Mouse (Mus musculus): ENCODE measurements around the gene Lsm5. TPM values are rescaled to one million over a fixed set of nuclear protein-coding genes. Genes with fewer than 3 reads are reported as not detected.

The Lsm5 gene
- total RNA-seq (2022): 10 to 100 TPM in 3 of 4 experiments, 1 to 10 TPM in 1; 9.1 to 21.3 (median 14.2) TPM

DNA sequence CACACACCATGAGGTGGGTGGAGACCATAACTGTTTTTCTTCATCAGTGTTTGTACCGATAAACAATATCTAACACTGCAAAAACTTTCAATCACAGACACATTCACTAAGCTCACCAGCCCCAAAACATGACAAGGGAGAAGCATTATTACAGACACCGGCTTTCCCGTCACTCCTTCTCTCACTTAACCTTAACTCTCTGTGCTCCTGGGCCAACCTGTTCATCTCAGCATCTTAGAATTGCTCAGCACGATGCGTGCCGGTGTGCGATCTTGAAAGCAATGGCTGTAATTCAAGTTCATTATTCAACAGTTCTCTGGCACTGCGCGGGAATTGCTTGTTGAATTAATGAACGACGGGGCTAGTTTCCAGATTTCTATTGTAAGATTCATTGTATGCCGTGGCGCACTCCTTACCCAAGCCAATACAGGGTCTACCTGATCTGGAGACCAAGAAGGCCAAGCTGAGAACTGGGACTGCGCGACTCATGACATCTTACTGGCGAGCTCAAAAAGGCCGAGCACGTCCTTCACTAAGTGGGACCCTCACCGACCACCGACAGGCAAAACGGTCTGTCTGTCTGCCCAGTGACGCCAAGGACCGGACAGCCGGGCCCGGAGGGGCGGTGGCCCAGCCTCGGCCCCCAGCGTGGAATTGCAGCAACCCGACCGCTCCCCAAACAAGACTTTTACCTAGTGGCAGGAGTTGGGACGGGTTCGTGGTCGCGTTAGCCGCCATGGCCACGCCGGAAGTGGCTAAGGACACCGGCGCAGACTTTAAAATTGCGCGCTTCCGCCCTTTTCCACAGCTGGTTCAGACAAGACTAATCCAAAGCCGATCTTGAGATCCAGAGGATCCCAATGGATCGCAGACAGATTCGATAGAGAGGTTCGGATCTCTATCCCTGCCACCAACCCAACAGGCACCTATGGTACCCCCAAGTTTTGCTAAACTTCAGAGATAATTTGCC lies at the start of gene Lsm5:
Gene Lsm5 (minus strand): TSS at position 780 of the 970 bp plus-strand sequence.
- DNase-seq (ENCODE audit: low spot score in 2 of 2): peak; percentile 77 to 83

DNA sequence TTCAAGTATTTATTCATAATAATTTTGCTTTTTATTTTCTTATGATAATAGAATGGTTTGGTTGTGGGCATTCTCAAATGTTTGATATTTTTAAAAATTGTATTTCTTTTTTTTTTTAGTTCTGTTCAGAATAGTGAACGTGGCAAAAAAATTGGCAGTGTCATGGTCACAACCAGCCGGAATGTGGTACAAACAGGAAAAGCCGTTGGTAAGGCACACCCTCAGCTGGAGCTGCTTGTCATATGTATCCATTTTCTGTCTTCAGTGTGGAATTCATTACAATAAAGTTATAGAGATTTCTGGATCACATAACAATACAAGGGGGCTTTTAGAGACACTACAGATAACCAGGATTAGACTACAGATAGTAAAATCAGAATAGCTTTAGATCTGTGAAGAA lies 49.2 kb upstream of the Lsm5 start:
- DNase-seq (ENCODE audit: low spot score in 2 of 2): no peak

DNA sequence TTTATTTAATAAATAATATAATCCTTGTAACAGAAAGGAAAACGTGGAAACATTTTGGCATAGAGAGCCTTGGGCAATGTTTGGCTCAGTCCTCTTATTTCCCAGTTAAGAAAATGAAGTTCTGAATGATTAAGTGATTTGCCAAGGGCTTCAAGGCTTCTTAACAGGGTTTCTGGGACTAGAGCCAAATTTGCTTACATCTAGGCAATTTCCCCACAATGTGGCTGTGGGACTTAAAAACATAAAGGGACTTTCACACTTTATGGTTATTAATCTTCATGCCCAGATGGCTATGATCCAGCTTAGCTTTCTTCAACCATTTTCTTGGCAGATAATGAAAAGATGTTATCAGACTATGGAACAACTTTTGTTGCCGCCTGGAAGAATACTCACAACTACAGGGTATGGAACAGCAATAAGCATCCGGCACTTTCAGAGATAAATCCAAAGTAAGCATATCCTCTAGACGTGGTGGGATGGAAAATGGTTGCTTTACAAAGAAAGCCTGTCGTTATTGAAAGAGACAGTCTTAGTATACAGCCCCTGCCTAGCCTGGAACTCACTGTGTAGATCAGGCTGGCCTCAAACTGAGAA lies 41.5 kb upstream of the Lsm5 start:
- no peak for DNase-seq (ENCODE audit: low spot score in 2 of 2)

DNA sequence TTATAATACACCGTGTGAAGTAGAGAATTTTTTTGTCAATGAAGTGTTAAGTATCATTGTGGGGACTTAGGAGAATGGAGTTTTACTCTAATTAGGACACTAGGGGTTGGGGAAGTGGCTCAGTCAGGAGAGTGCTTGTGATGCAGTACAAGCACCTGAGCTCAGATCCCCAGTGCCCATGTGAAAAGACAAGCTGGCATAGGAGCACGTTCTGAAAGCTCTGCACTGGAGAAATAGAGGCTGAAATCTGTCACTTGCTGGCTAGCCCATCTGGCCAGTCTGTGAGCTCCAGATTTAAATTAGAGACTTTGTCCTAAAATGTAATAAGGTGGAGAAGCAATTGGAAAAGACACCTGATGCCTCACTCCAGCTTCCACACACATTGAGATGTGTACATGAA lies 28.0 kb upstream of the Lsm5 start:
- DNase-seq (ENCODE audit: low spot score in 2 of 2): no peak

DNA sequence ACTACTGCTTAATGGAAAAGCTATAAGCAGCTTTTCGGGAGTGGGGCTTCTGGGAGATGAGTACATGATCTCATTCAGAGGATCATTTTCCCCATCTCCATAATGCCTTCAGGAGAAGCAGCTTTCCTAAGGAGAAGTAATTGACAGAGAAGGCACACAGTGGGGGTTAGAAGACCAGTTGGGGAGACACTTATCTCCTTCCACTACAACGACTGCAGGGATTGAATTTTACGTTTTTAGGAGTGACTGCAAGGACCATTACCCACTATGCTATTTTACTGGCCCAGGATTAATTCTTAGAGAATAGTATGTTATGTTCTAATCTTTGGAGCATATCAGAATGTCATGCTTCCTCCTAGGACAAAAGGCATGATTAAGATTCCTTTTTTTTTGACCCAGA lies 16.4 kb upstream of the Lsm5 start:
- DNase-seq (ENCODE audit: low spot score in 2 of 2): no peak

DNA sequence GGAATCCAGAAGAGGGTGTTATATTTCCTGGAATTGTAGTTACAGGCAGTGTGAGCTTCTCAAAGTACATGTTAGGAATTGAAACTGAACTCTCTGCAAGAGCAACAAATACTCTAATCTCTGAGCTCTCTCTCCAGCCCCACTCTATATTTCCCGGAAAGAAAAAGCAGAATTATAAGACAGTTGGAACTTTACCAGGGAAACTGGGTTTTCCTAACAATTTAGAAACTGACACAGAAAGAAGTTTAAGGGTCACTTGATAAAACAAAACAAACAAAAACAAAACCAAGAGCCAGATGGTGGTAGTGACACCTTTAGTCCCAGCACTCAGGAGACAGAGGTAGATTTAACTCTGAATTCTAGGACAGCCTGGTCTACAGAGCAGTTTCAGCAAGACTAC lies 14.6 kb upstream of the Lsm5 start:
- DNase-seq (ENCODE audit: low spot score in 2 of 2): no peak

DNA sequence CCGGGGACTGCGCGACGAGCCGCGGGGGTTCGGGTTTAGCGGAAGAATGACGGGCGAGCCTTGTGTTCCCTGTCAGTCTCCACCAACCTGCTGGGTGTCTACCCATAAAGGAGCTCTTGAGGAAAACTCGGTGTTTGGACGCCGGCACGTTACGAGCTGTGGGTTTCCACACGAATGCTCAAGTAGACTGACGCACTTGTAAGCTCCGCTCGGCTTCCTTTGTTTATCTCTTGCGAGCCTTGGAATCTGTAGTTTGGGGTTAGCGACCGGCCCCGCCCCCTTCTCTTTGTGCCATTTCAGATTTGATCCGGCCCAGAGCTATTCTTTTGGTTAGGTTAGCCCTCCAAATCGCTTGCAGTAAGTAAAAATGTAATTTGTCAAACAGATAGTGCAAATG lies 10.8 kb upstream of the Lsm5 start:
- DNase-seq (ENCODE audit: low spot score in 2 of 2): no peak

DNA sequence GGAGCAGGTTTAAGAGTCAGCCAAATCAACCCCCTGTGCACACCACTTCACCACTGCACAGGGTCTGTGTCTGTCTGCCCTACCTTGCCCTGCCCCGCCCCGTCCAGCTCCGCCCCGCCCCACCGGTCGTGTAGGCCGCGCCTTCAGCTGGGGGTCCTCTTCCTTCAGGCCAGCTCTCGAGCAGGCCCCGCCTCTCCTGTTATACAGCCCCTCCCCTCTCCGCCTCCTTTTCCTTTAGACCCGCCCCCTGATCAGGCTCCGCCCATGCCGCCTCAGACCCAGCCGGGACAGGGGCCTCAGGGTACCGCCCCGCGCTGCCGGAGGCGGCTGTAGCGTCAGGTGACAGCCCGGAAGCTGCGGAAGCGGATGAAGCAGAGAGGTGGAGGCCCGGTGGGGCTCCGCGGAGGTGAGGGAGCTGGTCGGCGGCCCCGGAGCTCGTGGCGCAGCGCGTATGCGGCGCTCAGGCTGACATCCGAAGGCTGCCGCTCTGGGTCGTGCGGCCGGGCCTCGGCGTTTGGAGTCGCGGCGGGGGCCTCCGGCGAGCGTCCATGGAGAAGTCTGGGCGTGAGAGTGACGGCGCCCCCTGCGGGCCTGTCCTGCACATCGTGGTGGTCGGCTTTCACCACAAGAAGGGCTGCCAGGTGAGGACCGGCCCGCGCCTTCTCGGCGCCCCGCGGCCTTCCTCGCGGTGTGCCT lies 10.2 kb upstream of the Lsm5 start, which contains the start of gene Avl9:
Gene Avl9 (plus strand): TSS at position 326 of the 696 bp plus-strand sequence.
- DNase-seq (ENCODE audit: low spot score in 2 of 2): peak; percentile 91 to 96

DNA sequence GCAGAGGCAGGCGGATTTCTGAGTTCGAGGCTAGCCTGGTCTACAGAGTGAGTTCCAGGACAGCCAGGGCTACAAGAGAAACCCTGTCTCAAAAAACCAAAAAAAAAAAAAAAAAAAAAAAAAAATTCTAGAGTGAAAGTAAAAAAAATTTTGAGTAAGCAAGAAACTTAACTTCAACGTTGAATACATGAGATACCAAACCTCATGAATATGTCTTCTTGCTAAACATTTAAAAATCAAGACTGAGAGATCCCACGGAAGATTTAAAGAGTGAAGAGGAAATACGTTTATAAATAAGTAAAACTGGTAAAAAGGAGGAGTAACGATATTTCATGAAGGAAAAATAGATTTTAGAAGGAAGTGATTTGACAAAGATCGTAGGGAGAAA lies 9.7 kb upstream of the Lsm5 start:
- no peak for DNase-seq (ENCODE audit: low spot score in 2 of 2)

DNA sequence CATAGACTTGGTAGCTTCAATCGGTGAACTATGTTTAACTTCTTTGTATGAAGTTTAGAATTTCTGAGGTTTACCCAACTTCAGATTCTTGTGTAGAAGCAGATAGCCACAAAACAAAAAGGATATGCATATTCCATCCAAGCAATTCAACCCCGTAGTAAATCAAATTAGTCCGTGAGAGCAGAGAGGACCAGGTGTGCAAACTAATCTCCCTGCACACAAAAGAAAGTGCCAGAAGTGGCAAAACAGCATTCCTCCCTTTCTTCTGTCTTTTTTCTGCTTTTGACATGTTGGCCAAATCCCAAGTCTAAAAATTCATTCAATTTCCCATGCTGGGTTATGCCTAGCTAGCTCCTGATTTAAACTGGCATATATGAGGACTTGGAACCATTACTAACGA lies 12.1 kb downstream of the Lsm5 start:
- DNase-seq (ENCODE audit: low spot score in 2 of 2): no peak

DNA sequence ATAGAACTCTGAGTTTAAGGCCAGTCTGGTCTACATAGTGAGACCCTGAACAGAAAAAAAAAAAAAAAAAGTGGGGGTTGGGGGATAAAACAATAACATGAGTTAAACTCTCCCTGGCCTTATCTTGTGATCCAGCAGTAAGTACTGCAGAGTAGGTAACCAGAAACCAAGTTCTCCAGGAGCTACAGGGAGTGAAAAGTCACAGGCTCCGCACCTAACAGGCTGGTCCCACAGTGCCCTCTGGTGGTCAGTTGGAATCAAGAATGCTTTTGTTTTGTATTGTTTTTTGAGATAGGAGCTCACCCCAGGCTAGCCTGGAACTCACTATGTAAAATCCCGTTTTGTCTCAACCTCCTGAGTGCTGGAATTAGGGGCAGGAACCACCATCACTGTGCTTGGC lies 13.3 kb downstream of the Lsm5 start:
- DNase-seq (ENCODE audit: low spot score in 2 of 2): peak in 1 of 2 experiments; percentile 21

DNA sequence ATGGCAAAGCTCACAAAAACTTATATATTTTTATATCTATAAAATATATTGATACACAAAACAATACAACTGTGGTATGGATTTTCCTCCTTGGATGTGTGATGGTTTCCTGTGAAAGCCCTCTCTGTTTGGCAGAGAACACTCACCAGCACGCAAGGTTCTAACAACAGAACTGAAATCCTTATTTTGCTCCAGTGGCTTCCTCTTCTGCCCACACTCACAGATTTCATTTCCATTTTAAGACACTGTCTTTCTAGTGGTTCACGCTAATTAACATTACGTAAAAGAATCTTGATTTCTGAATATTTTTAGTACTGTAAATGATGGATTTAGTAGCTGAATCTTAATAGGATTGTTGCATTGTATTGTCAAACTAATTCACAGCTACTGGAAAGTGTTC lies 16.3 kb downstream of the Lsm5 start:
- DNase-seq (ENCODE audit: low spot score in 2 of 2): no peak

DNA sequence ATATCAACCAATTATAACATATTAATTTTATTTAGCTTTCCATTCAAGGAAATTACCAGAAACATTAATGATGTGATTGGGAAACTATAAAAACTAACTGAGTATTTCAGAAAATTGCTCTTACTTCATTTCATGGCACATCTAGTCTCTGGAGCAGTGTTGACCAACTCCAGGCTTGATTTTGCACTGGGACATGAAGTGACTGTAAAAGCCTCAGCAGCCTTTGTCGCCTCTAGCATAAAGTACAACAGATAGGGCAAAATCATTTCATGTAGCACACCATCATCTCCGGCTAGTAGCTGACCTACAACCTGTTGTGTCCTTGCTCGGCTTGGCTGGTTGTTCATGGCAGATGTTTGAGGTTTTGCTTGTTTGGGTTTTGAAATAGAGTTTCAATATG lies 40.1 kb downstream of the Lsm5 start:
- no peak for DNase-seq (ENCODE audit: low spot score in 2 of 2)

DNA sequence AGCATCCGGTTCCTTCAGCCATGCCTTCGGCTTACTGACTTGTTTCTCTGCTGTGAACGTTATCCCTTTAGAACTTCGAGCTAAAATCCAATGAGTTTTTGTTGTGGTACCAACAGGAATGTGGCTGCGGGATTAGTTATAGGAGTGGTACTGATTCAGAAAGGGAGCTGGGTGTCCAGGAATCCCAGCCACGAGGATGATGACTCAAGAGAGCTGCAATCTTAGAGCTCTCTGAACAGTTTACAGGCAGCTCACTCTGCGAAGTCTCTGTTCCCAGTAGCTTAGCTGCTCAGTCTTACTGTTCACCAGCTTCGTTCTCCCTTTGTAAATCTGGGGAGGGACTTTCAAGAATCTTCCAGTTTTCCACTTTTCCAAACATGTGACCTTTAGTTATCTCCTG lies 49.1 kb downstream of the Lsm5 start:
- no peak for DNase-seq (ENCODE audit: low spot score in 2 of 2)

DNA sequence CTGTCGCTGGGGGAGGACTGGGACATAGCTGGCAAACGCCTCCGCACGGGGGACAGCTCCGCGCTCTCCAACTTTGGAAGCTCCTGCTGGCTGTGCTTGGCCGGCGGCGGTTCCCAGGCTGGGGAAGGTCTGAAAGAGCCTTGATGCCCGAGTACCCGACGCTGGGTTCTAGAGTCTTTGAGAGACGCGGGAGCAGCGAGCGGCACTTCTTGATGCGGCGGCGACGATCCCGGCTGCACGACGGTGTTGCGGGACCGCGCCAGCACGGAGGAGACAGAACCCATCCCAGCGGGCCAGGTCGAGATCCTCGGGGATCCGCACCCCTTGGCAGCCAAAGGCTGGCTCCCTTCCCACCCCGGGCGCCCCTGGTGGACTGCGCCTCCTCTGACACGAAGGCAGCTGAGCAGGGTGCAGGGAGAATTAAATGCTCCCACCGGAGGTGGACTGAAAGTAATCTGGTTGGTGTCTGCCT lies 52.4 kb downstream of the Lsm5 start:
- peak in 1 of 2 experiments; percentile 8 for DNase-seq (ENCODE audit: low spot score in 2 of 2)

Other genes with a start within 250 kb of the Lsm5 start
- 10 to 100 TPM; 10.1 to 13.2 (median 11.9) TPM for gene Pde1c, start 135.6 kb downstream of the Lsm5 start, total RNA-seq (2022)
- gene Avl9, start 10.2 kb upstream of the Lsm5 start, total RNA-seq (2022): 10 to 100 TPM; 43.0 to 53.6 (median 46.0) TPM
- gene Kbtbd2, start 93.1 kb upstream of the Lsm5 start, total RNA-seq (2022): 10 to 100 TPM; 56.2 to 67.0 (median 59.8) TPM
- gene Fkbp9, start 127.3 kb upstream of the Lsm5 start, total RNA-seq (2022): 10 to 100 TPM; 29.7 to 36.3 (median 33.7) TPM
- gene Nt5c3, start 219.2 kb upstream of the Lsm5 start, total RNA-seq (2022): 10 to 100 TPM; 51.4 to 61.2 (median 57.9) TPM
- gene Vmn1r4, start 219.3 kb upstream of the Lsm5 start, total RNA-seq (2022): under 1 TPM; 0.17 to 0.91 (median 0.44) TPM

Measured in left cerebral cortex, adult 8-10 months (tissue).